Mouse (Mus musculus) heart, postnatal 4 days (tissue): ENCODE data around the gene Fam166b. TPM values are rescaled to one million over a fixed set of nuclear protein-coding genes. Genes with fewer than 3 reads are reported as not detected.

ENCODE experiments used
- DNase-seq: peaks from one replicate; pipeline ENCODE4 v3.0.0; 2021
- total RNA-seq, 2 experiments: library from RNA; stranded (reverse); gene quantifications; 2 replicates each; pipeline ENCODE4 v1.2.3; 2021

Gene Fam166b
- total RNA-seq, 2 experiments from 2014 or later, result not detected

DNA sequence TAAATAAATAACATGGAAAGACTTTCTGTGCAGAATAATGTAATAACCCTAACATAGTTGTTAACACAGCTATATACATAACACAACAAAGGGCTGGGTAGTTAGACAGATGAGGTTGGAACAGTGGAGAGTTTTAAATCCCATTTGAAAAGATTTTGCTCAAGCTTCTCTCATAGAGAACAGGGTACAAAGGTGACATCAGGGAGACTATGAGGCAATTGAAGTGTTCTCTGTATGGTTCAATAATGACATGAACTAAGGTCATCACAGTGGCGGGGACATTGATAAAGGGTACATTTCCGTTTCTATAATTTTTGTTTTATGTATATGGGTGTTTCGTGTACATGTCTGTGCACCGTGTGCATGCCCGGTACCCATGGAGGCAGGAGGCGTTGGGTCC is 49.3 kb downstream of the Fam166b start:
- DNase-seq, result no peak

Other genes with a start within 250 kb of the Fam166b start
- under 1 TPM; 0.05 to 0.14 TPM for gene Atp8b5, start 162.0 kb downstream of the Fam166b start, total RNA-seq
- 10 to 100 TPM; 39.5 to 41.2 TPM for gene Rusc2, start 47.2 kb downstream of the Fam166b start, total RNA-seq
- gene Tesk1, start 12.8 kb upstream of the Fam166b start, total RNA-seq, result 10 to 100 TPM; 41.2 to 45.4 TPM
- under 1 TPM; 0.56 to 0.69 TPM for gene Cd72, start 25.5 kb upstream of the Fam166b start, total RNA-seq
- not detected for gene Sit1, start 54.6 kb upstream of the Fam166b start, total RNA-seq
- gene Ccdc107, start 63.8 kb upstream of the Fam166b start, total RNA-seq, result 10 to 100 TPM; 33.3 to 36.9 TPM
- gene Arhgef39, start 70.6 kb upstream of the Fam166b start, total RNA-seq, result 10 to 100 TPM; 14.0 to 15.7 TPM
- under 1 TPM; 0.74 to 0.97 TPM for gene Car9, start 77.8 kb upstream of the Fam166b start, total RNA-seq
- 100 to 1,000 TPM; 104 to 136 TPM for gene Tpm2, start 94.6 kb upstream of the Fam166b start, total RNA-seq
- 10 to 100 TPM; 53.2 to 53.4 TPM for gene Creb3, start 133.2 kb upstream of the Fam166b start, total RNA-seq
- 100 to 1,000 TPM; 184 to 187 TPM for gene Tln1, start 133.6 kb upstream of the Fam166b start, total RNA-seq
- 10 to 100 TPM; 38.6 to 39.1 TPM for gene Rgp1, start 149.6 kb upstream of the Fam166b start, total RNA-seq
- 10 to 100 TPM; 17.7 to 17.8 TPM for gene Gba2, start 149.7 kb upstream of the Fam166b start, total RNA-seq
- under 1 TPM in 1 of 2 experiments, not detected in 1; 0.52 TPM for gene Msmp, start 155.4 kb upstream of the Fam166b start, total RNA-seq
- gene Npr2, start 202.8 kb upstream of the Fam166b start, total RNA-seq, result 10 to 100 TPM; 35.1 to 35.8 TPM
- gene Spag8, start 224.5 kb upstream of the Fam166b start, total RNA-seq, result under 1 TPM in 1 of 2 experiments, not detected in 1; 0.32 TPM
- 10 to 100 TPM; 92.2 to 98.4 TPM for gene Hint2, start 227.3 kb upstream of the Fam166b start, total RNA-seq
- 10 to 100 TPM; 15.4 to 17.9 TPM for gene Tmem8b, start 239.8 kb upstream of the Fam166b start, total RNA-seq
- under 1 TPM in 1 of 2 experiments, not detected in 1; 0.23 TPM for gene Fam221b, start 240.0 kb upstream of the Fam166b start, total RNA-seq